Mouse (Mus musculus) spleen, postnatal 14 days (tissue): ENCODE data around the gene Nell2.
"Not testable (repeated sequence)": the region's sequence is repeated elsewhere in the genome, so short reads cannot be mapped to it uniquely, and the experiment has no call there.

Experiments
- DNase-seq, 2 experiments: peaks; one replicate each; pipeline ENCODE4 v3.0.0; 2021 to 2022; ENCODE audit warnings: low spot score in 2 of 2

Nell2 gene

DNA sequence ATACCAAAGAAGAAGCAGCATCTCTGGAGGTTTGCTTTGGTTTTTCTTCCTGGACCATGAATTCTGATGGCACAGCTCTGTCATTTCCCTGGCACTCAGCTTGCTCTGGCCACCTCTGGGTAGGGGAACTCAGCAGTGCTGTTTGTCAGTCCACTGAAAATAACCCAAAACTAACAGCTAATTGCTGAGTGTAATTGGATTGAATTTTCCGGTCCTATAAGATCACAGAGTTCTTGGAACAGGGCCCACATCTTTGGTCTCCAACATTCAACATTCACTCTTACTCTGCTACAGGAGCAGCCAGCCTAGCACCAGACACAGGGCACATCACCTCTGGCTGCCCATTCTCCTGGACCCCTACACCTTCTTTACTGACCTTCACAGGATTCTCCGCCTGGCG is 287.2 kb downstream of the Nell2 start:
- DNase-seq = no peak

DNA sequence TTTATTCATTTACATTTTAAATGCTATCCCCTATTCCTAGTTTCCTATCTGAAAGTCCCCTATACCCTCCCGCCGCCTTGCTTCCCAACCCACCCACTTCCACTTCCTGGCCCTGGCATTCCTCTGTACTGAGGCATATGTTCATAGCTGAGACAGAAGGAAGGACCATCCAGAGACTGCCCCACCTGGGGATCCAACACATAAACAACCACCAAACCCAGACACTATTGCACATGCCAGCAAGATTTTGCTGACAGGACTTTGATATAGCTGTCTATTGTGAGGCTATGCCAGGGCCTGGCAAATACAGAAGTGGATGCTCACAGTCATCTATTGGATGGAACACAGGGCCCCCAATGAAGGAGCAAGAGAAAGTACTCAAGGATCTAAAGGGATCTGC is 291.3 kb downstream of the Nell2 start:
- not testable (repeated sequence) for DNase-seq

GRCm38 (mm10) chr15:95236509-95236908 is 291.9 kb downstream of the Nell2 start:
- no peak for DNase-seq

GRCm38 (mm10) chr15:95231171-95231570 is 297.2 kb downstream of the Nell2 start:
- DNase-seq = no peak

DNA sequence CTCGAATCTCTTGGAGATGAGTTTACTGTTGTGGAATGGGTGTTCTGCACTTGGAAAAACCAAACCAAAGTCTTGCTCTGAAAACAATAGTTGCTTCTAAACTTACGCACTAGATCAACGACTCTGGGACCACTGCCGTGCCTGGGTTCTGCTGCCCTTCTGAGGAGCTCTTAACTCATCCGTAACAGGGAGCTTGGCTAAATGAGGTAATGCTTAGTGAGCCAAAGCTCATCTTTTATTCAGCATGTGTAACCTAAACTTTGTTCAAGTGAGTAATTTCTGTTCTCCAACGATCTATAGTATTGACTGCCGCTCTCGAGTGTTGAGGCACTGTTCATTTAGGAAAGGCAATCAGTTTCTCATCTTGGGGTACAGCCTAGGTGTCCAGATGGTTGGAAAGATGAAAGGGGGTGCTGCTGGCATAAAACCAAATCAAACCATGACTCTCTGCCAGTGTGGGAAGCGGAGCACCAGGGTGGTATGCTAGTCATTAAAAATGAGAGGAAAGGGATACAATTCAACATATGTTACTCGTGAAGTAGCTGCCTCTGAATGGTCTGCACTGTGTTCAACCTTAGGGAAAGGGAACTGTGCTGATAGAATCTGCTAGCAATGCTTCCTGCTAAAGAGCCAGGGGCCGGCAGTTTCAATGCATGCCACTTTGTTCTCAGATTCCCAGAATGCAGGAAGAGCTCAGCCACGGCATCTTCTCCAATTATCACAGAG is 311.6 kb downstream of the Nell2 start:
- no peak for DNase-seq

DNA sequence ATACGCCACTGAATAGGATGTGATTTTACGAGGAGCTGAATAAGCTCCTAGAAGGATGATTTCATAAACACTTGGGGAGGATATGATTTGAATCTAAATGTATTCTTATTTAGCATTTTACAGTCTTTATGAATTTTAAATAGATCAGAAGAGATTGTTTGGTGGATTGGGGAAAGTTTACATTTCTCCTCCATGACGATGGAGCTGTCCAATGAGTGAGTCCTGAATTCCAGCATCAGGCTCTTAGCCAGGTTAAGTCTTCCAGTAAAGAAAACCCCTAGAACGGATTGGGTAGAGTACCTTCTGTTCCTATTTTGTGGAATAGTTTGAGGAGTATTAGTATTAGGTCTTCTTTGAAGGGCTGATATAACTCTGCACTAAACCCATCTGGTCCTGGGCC is 317.8 kb downstream of the Nell2 start:
- DNase-seq = no peak

- no peak for DNase-seq
Observed at GRCm38 (mm10) chr15:95209186-95209585, 319.2 kb downstream of the Nell2 start.

DNA sequence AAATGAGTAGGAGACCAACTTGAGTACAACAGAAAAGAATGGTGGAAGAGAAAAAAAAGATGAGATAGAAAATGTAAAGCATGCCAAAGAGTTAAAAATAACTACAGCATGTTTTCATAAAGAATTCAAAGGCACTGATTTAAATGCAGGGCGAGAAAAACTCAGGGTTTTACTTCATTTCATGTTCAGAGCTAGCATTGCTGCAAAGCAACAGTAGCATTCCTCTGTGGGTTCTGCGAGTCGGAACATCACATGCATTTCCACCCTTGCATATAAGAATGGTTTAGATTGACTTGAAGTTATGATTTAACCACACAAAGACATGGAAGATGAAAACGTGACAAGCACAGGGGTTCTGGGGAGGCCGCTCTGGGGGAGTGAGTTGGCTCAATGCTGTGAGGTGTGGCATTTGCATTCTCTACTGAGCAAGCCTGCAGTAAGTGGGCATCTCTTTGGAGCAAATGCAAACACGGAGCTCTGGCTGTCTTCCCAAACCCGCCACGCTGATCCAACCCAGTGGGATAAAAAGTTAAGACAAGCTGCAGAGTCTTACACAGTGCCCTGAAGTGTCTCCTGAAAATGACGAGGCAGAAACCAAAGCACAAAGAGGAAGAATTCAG is 334.6 kb downstream of the Nell2 start:
- DNase-seq = no peak

- DNase-seq = no peak
Observed at GRCm38 (mm10) chr15:95192951-95193350, 335.4 kb downstream of the Nell2 start.

DNA sequence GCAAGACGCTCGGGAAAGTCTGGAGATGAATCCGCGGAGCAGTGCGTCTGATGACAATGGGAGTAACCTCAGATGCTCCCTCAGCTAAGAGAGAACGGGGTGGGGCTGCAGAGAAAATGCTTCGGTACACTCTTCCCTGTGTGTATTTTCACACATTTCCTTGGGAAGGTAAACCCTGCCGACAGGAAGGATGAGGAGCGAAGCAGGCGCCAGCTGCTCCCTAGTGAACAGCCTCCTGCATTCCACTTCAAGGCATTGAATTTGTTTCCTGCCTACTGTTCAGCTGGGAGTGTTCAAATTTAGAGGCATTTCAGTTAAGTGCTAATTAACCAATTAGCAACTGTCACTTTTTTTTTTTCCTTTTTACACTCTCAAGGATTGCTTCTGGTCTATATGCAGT is 342.1 kb downstream of the Nell2 start:
- DNase-seq = no peak

GRCm38 (mm10) chr15:95185419-95185818 is 342.9 kb downstream of the Nell2 start:
- no peak for DNase-seq

DNA sequence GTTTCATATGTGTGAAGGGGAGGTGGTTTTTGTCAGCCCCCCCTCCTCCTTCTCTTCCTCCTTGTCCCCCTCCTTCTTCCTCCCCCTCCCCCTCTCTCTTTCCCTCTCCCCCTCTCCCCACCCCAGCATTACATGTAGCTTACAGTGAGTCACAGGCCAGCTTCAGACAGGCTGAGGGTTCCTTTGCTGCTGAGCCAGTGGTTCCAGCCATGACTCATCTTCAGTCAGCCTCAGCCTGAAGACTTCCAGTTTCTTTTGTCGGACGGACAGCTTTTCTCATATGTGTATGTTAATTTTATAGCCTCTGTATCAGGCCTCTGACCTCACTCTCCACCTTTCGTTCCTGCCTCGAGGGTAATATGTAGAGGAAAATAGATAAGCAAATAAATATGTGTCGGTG is 344.9 kb downstream of the Nell2 start:
- no peak for DNase-seq

GRCm38 (mm10) chr15:95156828-95157227 is 371.5 kb downstream of the Nell2 start:
- DNase-seq = no peak

DNA sequence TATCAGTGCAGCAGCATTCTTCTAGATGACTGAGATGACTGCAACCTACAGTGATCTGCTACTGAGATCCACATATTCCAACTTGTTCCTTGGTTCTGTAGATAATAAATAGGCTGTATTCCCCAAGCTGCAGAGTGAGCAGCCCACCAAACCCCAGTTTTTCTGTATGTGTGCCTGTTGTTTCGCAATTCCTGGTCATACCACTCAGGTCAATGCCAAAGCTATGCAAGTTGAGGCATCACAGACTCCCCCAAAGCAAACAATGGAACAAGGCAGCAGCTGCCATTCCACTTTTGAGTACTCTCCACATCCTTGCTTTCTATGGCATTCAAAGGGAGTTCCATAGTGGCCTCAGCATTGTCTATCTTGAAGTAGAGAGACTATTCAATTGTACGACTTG is 383.2 kb downstream of the Nell2 start:
- DNase-seq = no peak

GRCm38 (mm10) chr15:95144131-95144530 is 384.2 kb downstream of the Nell2 start:
- DNase-seq = no peak

GRCm38 (mm10) chr15:95138709-95139409 is 389.5 kb downstream of the Nell2 start:
- DNase-seq = no peak

DNA sequence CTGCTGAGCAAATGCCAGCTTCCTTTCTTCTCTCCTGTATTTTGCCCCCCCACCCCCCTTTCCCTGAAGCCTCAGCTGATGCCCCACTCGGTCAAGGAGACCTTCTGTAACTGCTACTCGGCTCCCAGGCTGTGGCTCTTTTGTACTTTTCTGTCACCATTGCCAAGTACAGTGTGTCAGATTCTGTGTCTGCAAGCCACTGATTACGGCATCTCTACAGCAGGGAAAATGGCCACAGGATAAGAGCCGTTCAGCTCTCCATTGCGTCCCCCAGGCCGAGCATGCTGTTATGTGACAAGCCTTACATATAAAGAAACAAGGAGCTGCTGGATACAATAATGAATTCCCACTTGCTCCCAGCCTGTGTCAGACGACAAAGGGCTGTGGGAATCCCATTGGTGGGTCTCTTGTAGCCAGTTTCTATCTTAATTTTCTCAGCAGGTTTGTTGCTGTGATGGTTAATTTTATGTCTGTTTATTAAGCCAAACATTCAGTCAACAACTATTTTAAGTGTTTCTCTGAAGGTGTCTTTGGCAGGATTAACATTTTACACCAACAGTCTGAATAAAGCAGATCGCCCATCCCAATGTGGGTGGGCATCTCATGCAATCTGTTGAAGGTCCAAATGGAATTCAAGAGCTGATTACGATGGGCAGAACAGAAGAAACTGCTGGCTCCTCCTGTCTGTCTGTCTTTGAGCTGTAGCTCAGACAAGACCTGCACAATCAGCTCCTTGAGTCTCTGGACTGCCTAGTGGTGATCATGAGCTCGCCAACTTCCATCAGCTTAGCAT is 391.1 kb downstream of the Nell2 start:
- no peak for DNase-seq

DNA sequence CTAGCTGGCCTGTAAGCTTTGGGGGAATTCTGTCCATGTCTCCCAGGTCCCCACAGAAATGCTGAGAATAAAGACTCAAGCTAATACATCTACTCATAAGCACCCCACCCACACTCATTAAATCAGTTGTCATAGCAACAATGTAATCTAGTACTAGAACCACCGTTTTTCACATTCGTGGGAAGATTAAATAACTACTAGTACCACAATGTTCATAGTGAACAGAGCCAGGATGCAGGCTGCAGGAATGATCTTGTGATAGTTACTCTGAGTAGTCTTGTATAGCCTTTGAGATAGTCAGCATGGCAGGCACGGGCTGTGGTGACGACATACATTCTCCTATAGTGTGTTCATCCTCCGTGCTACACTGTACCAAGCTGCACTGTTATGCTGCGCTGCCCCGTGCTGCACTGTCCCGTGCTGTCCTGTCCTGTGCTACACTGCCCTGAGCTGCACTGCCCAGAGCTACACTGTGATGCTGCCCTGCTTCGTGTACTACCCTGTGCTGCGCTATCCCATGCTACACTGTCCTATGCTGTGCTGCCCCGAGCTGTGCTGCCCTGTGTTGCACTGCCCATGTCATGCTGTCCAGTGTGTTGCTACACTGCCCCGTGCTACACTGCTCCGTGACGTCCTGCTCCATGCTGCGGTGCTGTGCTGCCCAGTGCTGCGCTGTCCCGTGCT is 392.3 kb downstream of the Nell2 start:
- DNase-seq = no peak

- DNase-seq = no peak
Observed at GRCm38 (mm10) chr15:95131401-95131800, 397.0 kb downstream of the Nell2 start.

- DNase-seq = no peak
Observed at GRCm38 (mm10) chr15:95108626-95109025, 419.7 kb downstream of the Nell2 start.

GRCm38 (mm10) chr15:95107246-95107809 is 421.0 kb downstream of the Nell2 start:
- DNase-seq = no peak
